Comparison of ENCODE assay signal across 12 mouse cellular contexts in the genomic region with DNA sequence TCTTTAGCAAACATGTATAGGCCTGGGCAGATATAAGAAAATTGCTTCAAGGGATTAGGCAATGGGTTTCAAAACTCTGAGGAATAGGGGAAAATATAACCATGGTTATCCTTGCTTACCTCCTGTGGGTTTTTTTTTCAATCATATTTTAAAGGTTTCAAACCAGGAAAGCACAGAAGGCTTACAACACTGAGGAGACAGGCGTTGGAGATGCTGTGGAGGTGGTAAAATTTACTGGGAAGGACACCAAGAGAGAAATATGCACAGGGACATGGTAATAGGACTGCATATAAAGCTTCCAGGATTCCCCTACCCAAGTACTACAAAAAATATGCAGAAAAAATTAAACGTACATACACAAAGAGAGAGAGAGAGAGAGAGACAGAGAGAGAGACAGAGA.
"Had no signal": no experiment of that assay in that cellular context is flagged by ENCODE, and none has a peak within 500 bp of the region (broad histone marks: within the 10 kb centered on the region; RNA-seq: fewer than 3 reads in every experiment).

No protein-coding gene starts in this region.

- DNase-seq: lung, adult 18-20 months; lung, embryonic 14.5 days; lung, postnatal 10 days; lung, postnatal 4 days; midbrain, embryonic 14.5 days; retina, postnatal 1 day; right cerebral cortex, postnatal 25 days; right cerebral cortex, postnatal 4 days; spleen, adult 18-20 months; thymus, adult 2 months; thymus, postnatal 36 days had no signal

- ATAC-seq: midbrain, embryonic 16.5 days had no signal
